Mouse (Mus musculus) C2C12 (cell line): Measurements from ENCODE around the gene Pou3f1.

ENCODE experiments used
- CEBPB ChIP-seq: IDR thresholded peaks from one replicate; pipeline ENCODE4 v1.6.1; 2011; ENCODE audit warnings: low read depth, mild to moderate bottlenecking, control low read depth, moderate library complexity
- CTCF ChIP-seq: IDR thresholded peaks from one replicate; pipeline ENCODE4 v1.5.1; 2011; ENCODE audit not compliant: control insufficient read depth, insufficient read depth, insufficient read length
- FOSL1 ChIP-seq: IDR thresholded peaks from one replicate; pipeline ENCODE4 v1.8.0; 2011; ENCODE audit warnings: mild to moderate bottlenecking, low read length; ENCODE audit not compliant: poor library complexity, insufficient read depth, severe bottlenecking
- MAX ChIP-seq: IDR thresholded peaks from one replicate; pipeline ENCODE4 v1.6.1; 2011; ENCODE audit warnings: mild to moderate bottlenecking, control low read depth
- MYOD1 ChIP-seq: IDR thresholded peaks from one replicate; pipeline ENCODE4 v1.6.1; 2011; ENCODE audit warnings: low read depth; ENCODE audit not compliant: control insufficient read depth, insufficient read length
- MYOG ChIP-seq: IDR thresholded peaks from one replicate; pipeline ENCODE4 v1.6.1; 2011; ENCODE audit not compliant: control insufficient read depth, insufficient read length; ENCODE audit errors: extremely low read depth
- USF1 ChIP-seq: IDR thresholded peaks from one replicate; pipeline ENCODE4 v1.6.1; 2011; ENCODE audit warnings: low read depth, mild to moderate bottlenecking, control low read depth, moderate library complexity

GRCm38 (mm10) chr4:124652886-124653285, 3.7 kb upstream of the Pou3f1 start:
- no peak for TF ChIP-seq FOSL1
- TF ChIP-seq CTCF: no peak
- TF ChIP-seq MYOG: no peak
- no peak for TF ChIP-seq USF1
- no peak for TF ChIP-seq MYOD1
- TF ChIP-seq MAX: no peak
- TF ChIP-seq CEBPB: no peak
